ENCODE assay signal across 7 mouse cellular contexts in the genomic region with DNA sequence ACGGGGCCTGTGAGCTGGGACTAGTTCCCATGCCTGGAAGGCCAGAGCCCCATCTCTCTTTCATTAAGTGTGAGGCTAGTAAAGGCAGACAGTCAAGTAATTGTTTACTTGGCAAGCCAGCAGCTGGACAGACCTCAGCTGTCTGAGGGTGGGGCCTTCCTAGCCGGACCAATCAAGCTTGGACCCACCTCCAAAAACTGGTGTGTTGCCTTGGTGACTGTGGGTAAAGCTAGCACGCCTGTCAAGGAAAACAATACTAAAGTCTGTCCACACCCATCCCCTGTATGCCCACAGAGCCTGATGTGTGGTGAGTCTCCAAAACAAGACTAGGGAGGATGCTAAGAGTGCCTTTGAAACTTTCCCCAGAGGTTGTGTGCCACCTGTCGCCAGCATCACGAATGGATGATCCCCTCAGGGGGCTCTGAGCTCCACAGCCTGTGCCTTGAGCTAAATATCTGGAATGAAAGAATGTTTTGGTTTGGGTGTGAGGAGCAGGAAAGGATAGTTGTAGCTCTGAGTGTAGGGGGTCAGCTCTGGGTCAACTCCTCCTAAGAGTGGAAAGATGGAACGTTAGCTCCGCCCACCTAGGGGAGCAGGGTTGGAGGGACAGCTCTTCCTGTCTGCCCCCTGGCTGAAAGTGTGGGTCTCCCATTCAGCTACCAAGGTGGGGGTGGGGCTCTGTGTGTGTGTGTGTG. TPM values are rescaled to one million over a fixed set of nuclear protein-coding genes. Genes with fewer than 3 reads are reported as not detected.
DNase-seq lines count a peak whose midpoint lies in the region; ATAC-seq and TF ChIP-seq lines count a peak whose summit lies in the region.

No protein-coding gene starts in this region.

- H3K36me3 ChIP-seq in intestine, postnatal 0 days (ENCODE audit: control insufficient read depth, insufficient read depth), result no peaks in the 10 kb centered on the region; the same call in 1 of the 2 replicates

- H3K4me1 ChIP-seq in intestine, postnatal 0 days (replicated peaks; ENCODE audit: control insufficient read depth, insufficient read depth, low read length), result peaks cover 22% of the 10 kb centered on the region
- H3K4me1 ChIP-seq in lung, adult 2 months (ENCODE audit: control insufficient read depth, insufficient read depth, low read length), result peaks cover 25% of the 10 kb centered on the region

- H3K9me3 ChIP-seq in intestine, postnatal 0 days (ENCODE audit: control insufficient read depth), result no peaks in the 10 kb centered on the region

- TF ChIP-seq POLR2A in lung, adult 2 months (IDR thresholded peaks at IDR 0.05; ENCODE audit: borderline replicate concordance, extremely low read depth, low read depth, low read length), result peak; percentile 41; the same call in 1 of the 2 replicates

- intact Hi-C loops in left cerebral cortex, postnatal 14 days (cut with DNase I), result no loop called here

- H3K4me3 ChIP-seq in intestine, postnatal 0 days (ENCODE audit: low read depth, low read length), result no peak overlapping the region
- no peak overlapping the region for H3K4me3 ChIP-seq in lung, adult 2 months (replicated peaks; ENCODE audit: extremely low read depth, low read depth, low read length)

- TF ChIP-seq CTCF in intestine, postnatal 0 days (IDR thresholded peaks at IDR 0.05; ENCODE audit: low read depth), result peak; percentile 50
- no peak for TF ChIP-seq CTCF in lung, adult 2 months (IDR thresholded peaks at IDR 0.05; ENCODE audit: insufficient read depth, low read length)

- peak overlapping the region; percentile 54 for H3K4me2 ChIP-seq in intestine, postnatal 0 days (replicated peaks; ENCODE audit: low read depth)

- no peak overlapping the region for H3K9ac ChIP-seq in intestine, postnatal 0 days (ENCODE audit: low read depth, low read length)

- WGBS in intestine, postnatal 0 days, result 16% methylated on average over 7 of the region's 7 CpGs
- 16% methylated on average over 7 of the region's 7 CpGs for WGBS in lung, adult 2 months

- peak overlapping the region; percentile 82 for H3K27ac ChIP-seq in intestine, postnatal 0 days (ENCODE audit: low read depth, low read length)

- peak; percentile 66 for ATAC-seq in intestine, postnatal 0 days

- H3K27me3 ChIP-seq in intestine, postnatal 0 days (replicated peaks; ENCODE audit: control insufficient read depth, insufficient read depth, low read length), result no peaks in the 10 kb centered on the region

- peak; percentile 74 for DNase-seq in ES-CJ7 (ENCODE audit: low read depth, low spot score)
- DNase-seq in brain, adult 2 months (ENCODE audit: low read depth, low spot score), result peak; percentile 46
- peak; percentile 99 for DNase-seq in heart, adult 11 months
- peak; percentile 52 for DNase-seq in lung, adult 2 months
- DNase-seq in retina, embryonic 14.5 days (ENCODE audit: low spot score), result peak; percentile 43
- no peak for DNase-seq in left cerebral cortex, postnatal 14 days (ENCODE audit: low spot score in 2 of 2)

RNA-seq across cellular contexts. Expression of a gene that starts 5.3 kb away (rescaled TPM):
- polyA plus RNA-seq in intestine, postnatal 0 days (2015; fragmentation: Nextera tagmentation; extraction: Ambion mirVana), result 9.7 and 11.5 TPM in 2 replicates
- 87.9 and 105 TPM in 2 replicates for polyA plus RNA-seq in lung, adult 2 months (2012; rRNA removed)
- total RNA-seq in left cerebral cortex, postnatal 14 days (2021), result 10 to 100 TPM; 24.9 to 25.8 TPM

RNA-seq across cellular contexts. Expression of a gene that starts 47.6 kb away (rescaled TPM):
- polyA plus RNA-seq in intestine, postnatal 0 days (2015; fragmentation: Nextera tagmentation; extraction: Ambion mirVana), result 0.65 and 1.1 TPM in 2 replicates
- polyA plus RNA-seq in lung, adult 2 months (2012; rRNA removed), result 0.33 and 1.2 TPM in 2 replicates
- 1 to 10 TPM in 1 of 2 experiments, not detected in 1; 1.3 TPM for total RNA-seq in left cerebral cortex, postnatal 14 days (2021)

Comparison
In these comparisons a context has a peak if more than half of its experiments do, and no peak if none do; other contexts are left out.
1. DNase-seq: peak in ES-CJ7 (single experiment), brain, adult 2 months (single experiment), heart, adult 11 months (single experiment), lung, adult 2 months (single experiment) and retina, embryonic 14.5 days (single experiment); none in left cerebral cortex, postnatal 14 days (0 of 2).